ENCODE assay signal across 9 mouse cellular contexts in the genomic region with DNA sequence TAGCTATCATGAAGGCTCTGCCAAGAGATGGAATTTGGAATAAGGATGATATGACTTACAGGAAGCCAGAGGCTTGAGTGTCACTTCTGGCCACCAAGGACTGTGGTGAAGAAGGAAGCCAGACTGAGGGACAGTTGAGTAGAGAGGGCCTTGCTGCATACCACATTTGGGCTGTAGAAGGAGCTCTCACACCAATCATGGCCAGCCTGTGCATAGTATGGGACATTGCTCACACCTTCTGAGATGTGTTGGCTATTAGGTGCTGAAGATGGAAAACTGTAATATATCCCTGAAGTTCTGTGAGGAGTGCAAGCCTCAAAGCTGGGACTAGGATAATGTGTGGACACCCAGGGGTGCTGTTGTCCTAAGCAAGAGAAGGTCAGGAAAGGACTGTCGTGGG. TPM values are rescaled to one million over a fixed set of nuclear protein-coding genes. Genes with fewer than 3 reads are reported as not detected.
DNase-seq lines count a peak whose midpoint lies in the region; ATAC-seq and TF ChIP-seq lines count a peak whose summit lies in the region.
"Had no signal": no experiment of that assay in that cellular context is flagged by ENCODE, and none has a peak within 500 bp of the region (broad histone marks: within the 10 kb centered on the region; RNA-seq: fewer than 3 reads in every experiment).

No protein-coding gene starts in this region.

- 84% methylated on average over 1 of the region's 1 CpGs for WGBS in neural tube, embryonic 12.5 days
- WGBS in hindbrain, embryonic 14.5 days, result 92% methylated on average over 1 of the region's 1 CpGs
- WGBS in small intestine, adult 2 months, result 68% methylated on average over 1 of the region's 1 CpGs

- no peak overlapping the region for H3K4me2 ChIP-seq in neural tube, embryonic 12.5 days (replicated peaks)
- H3K4me2 ChIP-seq in hindbrain, embryonic 14.5 days (replicated peaks), result no peak overlapping the region

- no peaks in the 10 kb centered on the region for H3K27me3 ChIP-seq in neural tube, embryonic 12.5 days (replicated peaks)
- no peaks in the 10 kb centered on the region for H3K27me3 ChIP-seq in hindbrain, embryonic 14.5 days (ENCODE audit: control insufficient read depth, insufficient read depth, low read length)
- H3K27me3 ChIP-seq in small intestine, adult 2 months (ENCODE audit: control insufficient read depth, insufficient read depth, low read length), result no peaks in the 10 kb centered on the region

- H3K4me1 ChIP-seq in neural tube, embryonic 12.5 days, result no peaks in the 10 kb centered on the region
- H3K4me1 ChIP-seq in hindbrain, embryonic 14.5 days (replicated peaks; ENCODE audit: control insufficient read depth, insufficient read depth, low read length), result no peaks in the 10 kb centered on the region
- peaks cover 8% of the 10 kb centered on the region; the same call in 1 of the 2 replicates for H3K4me1 ChIP-seq in small intestine, adult 2 months (ENCODE audit: control insufficient read depth, insufficient read depth, insufficient read length, low read length)

- TF ChIP-seq CTCF in small intestine, adult 2 months (IDR thresholded peaks at IDR 0.05; ENCODE audit: extremely low read depth, insufficient read length, insufficient replicate concordance, low read depth, low read length), result peak; percentile 52; the same call in 1 of the 2 replicates

- ATAC-seq in neural tube, embryonic 12.5 days (ENCODE audit: low FRiP score, low read depth), result 0 out of 2 replicates have a peak, but pooled peaks have one; percentile 37
- peak; percentile 70 for ATAC-seq in hindbrain, embryonic 14.5 days (ENCODE audit: low FRiP score)

- H3K4me3 ChIP-seq in neural tube, embryonic 12.5 days, result no peak overlapping the region
- no peak overlapping the region for H3K4me3 ChIP-seq in hindbrain, embryonic 14.5 days (replicated peaks; ENCODE audit: low read length)
- H3K4me3 ChIP-seq in small intestine, adult 2 months (ENCODE audit: low read depth, low read length), result no peak overlapping the region

- peak; percentile 43 to 49 for DNase-seq in cerebellum, postnatal 10 days
- no peak for DNase-seq in cerebellum, adult 11 months
- no peak for DNase-seq in neural tube, embryonic 10.5 days (ENCODE audit: extremely low spot score, low spot score)
- DNase-seq in hindbrain, embryonic 14.5 days (ENCODE audit: low spot score), result peak; percentile 73
- peak; percentile 24 for DNase-seq in left cerebral cortex, postnatal 4 days
- DNase-seq in yolk sac, embryonic 10.5 days (ENCODE audit: low spot score), result no peak

- H3K36me3 ChIP-seq in neural tube, embryonic 12.5 days, result no peaks in the 10 kb centered on the region
- H3K36me3 ChIP-seq in hindbrain, embryonic 14.5 days (replicated peaks; ENCODE audit: control insufficient read depth, insufficient read depth), result no peaks in the 10 kb centered on the region
- H3K36me3 ChIP-seq in small intestine, adult 2 months (ENCODE audit: control insufficient read depth, insufficient read depth, low read length), result no peaks in the 10 kb centered on the region
- H3K36me3 ChIP-seq: G1E had no signal

- no peak overlapping the region for H3K27ac ChIP-seq in neural tube, embryonic 12.5 days
- H3K27ac ChIP-seq in hindbrain, embryonic 14.5 days, result no peak overlapping the region
- no peak overlapping the region for H3K27ac ChIP-seq in small intestine, adult 2 months (ENCODE audit: insufficient read depth, low read depth, low read length)

- no peak for TF ChIP-seq POLR2A in small intestine, adult 2 months (IDR thresholded peaks at IDR 0.05; ENCODE audit: low read depth, low read length)

- intact Hi-C loops in left cerebral cortex, postnatal 4 days (cut with DNase I), result loop anchor here (5.0 to 10.0 kb wide), 2 partner anchors 301 to 378 kb away; no protein-coding TSS in a partner anchor

- no peaks in the 10 kb centered on the region for H3K9me3 ChIP-seq in neural tube, embryonic 12.5 days
- no peaks in the 10 kb centered on the region for H3K9me3 ChIP-seq in hindbrain, embryonic 14.5 days (ENCODE audit: control insufficient read depth, low read length)
- H3K9me3 ChIP-seq: G1E had no signal

- H3K9ac ChIP-seq in neural tube, embryonic 12.5 days, result no peak overlapping the region
- no peak overlapping the region for H3K9ac ChIP-seq in hindbrain, embryonic 14.5 days

RNA-seq across cellular contexts. Expression of gene Ranbp6, which starts 13.9 kb away (rescaled TPM):
- 41.8 and 41.9 TPM in 2 replicates for polyA plus RNA-seq in neural tube, embryonic 12.5 days (2016; fragmentation: Nextera tagmentation; extraction: Ambion mirVana)
- 60.7 and 72.3 TPM in 2 replicates for polyA plus RNA-seq in hindbrain, embryonic 14.5 days (2014; fragmentation: Nextera tagmentation; extraction: Ambion mirVana)
- total RNA-seq in left cerebral cortex, postnatal 4 days (2021), result 10 to 100 TPM; 31.0 to 31.5 TPM
- 0.20 and 0.42 TPM in 2 replicates for polyA plus RNA-seq in small intestine, adult 2 months (2012; rRNA removed)

RNA-seq across cellular contexts. Expression of gene 9930021J03Rik, which starts 20.9 kb away (rescaled TPM):
- polyA plus RNA-seq in neural tube, embryonic 12.5 days (2016; fragmentation: Nextera tagmentation; extraction: Ambion mirVana), result 7.4 and 8.3 TPM in 2 replicates
- 10.1 and 10.8 TPM in 2 replicates for polyA plus RNA-seq in hindbrain, embryonic 14.5 days (2014; fragmentation: Nextera tagmentation; extraction: Ambion mirVana)
- total RNA-seq in left cerebral cortex, postnatal 4 days (2021), result 10 to 100 TPM; 36.0 to 37.7 TPM
- 1.3 and 2.8 TPM in 2 replicates for polyA plus RNA-seq in small intestine, adult 2 months (2012; rRNA removed)

Comparison
In these comparisons a context has a peak if more than half of its experiments do, and no peak if none do; other contexts are left out.
1. DNase-seq: peak in cerebellum, postnatal 10 days (2 of 2), hindbrain, embryonic 14.5 days (single experiment) and left cerebral cortex, postnatal 4 days (single experiment); none in cerebellum, adult 11 months (single experiment), neural tube, embryonic 10.5 days (single experiment) and yolk sac, embryonic 10.5 days (single experiment).
2. RNA of gene Ranbp6, which starts 13.9 kb away (polyA plus RNA-seq): 60.7 to 72.3 TPM in hindbrain, embryonic 14.5 days and 41.8 to 41.9 TPM in neural tube, embryonic 12.5 days; 0.20 to 0.42 TPM in small intestine, adult 2 months; every median in the first group is over 10 times any median in the second.